Mouse (Mus musculus): Measurements from ENCODE around the gene Sfxn5.

Gene Sfxn5

DNA sequence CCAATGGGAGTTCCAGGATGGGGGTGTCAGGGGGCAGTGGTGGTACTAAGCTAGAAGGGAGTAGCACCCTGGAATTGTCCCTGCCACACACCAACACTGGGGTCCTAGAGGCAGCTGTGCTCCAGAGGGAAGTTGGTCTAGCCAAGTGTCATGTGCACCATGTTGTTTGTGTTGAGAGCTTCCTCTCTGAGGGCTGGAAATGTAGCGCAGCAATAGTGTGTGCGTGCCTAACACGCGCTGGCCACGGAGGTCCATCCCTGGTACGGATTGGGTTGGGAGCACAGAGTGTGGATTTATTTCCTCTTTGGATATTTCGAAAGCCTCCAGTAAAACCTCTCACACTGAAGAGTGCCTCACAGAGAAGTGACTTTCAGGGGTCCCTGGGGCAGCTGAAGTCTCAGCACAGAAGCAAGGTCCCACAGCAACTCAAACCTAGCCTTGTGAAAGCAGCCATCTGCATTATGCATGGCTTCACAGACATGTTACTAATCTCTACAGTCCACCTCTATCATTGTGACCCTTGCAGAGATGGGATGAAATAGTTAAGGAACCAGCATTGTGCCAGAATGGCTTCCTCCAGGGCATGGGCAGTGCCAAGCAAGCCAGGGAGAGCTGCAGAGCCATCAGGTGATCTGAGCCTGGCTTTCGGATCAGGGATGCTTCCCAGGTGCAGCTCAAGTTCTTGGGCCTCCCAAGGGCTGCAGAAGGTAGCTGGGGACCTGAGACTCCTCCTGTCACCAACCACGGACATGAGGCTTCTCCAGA, 37.6 kb upstream of the Sfxn5 start:
- no peak for TF ChIP-seq GATA4 (IDR thresholded peaks at IDR 0.05; ENCODE audit: insufficient replicate concordance, low read length)

GRCm38 (mm10) chr6:85370041-85370440, 36.8 kb upstream of the Sfxn5 start:
- TF ChIP-seq GATA4 (IDR thresholded peaks at IDR 0.05; ENCODE audit: insufficient replicate concordance, low read length) = no peak

GRCm38 (mm10) chr6:85369181-85369860, 36.1 kb upstream of the Sfxn5 start:
- no peak for TF ChIP-seq GATA4 (IDR thresholded peaks at IDR 0.05; ENCODE audit: insufficient replicate concordance, low read length)

DNA sequence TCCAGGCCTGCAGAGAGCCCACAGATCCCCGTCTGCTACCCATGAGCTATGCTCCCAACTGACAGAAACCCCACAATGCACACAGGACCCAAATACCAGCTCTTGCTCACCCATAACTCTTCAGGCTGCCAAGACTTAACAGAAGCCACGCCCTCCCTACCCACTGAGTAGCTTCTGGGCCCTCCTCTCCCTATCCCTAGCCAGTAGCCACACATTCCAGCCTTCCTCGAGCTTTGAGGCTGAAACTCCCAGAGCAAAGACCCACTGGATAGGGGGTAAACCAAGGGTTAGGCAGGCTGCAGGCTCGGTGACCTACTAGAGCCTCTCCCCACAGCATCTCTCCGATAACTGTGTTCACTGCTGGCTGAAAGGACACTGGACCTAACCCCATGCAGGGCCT, 35.5 kb upstream of the Sfxn5 start:
- no peak for TF ChIP-seq GATA4 (IDR thresholded peaks at IDR 0.05; ENCODE audit: insufficient replicate concordance, low read length)

GRCm38 (mm10) chr6:85368166-85368565, 34.9 kb upstream of the Sfxn5 start:
- TF ChIP-seq GATA4 (IDR thresholded peaks at IDR 0.05; ENCODE audit: insufficient replicate concordance, low read length) = no peak

DNA sequence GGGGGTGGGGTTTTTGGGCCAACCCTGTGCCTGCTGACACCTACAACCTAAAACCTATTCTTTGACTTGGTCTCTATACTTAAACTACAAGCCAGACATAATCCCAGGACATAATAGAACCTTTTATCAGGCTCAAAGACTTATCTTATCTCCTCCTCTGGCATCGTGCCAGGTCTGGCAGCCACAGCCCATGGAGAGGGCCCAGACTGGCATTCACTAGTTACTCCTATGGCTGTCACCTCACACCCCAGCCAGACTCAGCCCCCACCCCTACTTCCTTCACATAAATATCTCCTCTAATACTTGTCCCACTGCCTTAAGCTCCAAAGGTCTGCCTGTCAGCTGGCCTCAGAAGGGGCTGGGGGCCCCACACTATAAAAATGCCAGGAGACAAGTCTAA, 33.2 kb upstream of the Sfxn5 start:
- TF ChIP-seq GATA4 (IDR thresholded peaks at IDR 0.05; ENCODE audit: insufficient replicate concordance, low read length) = no peak

- TF ChIP-seq GATA4 (IDR thresholded peaks at IDR 0.05; ENCODE audit: insufficient replicate concordance, low read length) = no peak
Measured at GRCm38 (mm10) chr6:85364439-85364838, 31.2 kb upstream of the Sfxn5 start.

- TF ChIP-seq GATA4 (IDR thresholded peaks at IDR 0.05; ENCODE audit: insufficient replicate concordance, low read length) = no peak
Measured at GRCm38 (mm10) chr6:85363906-85364260, 30.7 kb upstream of the Sfxn5 start.

DNA sequence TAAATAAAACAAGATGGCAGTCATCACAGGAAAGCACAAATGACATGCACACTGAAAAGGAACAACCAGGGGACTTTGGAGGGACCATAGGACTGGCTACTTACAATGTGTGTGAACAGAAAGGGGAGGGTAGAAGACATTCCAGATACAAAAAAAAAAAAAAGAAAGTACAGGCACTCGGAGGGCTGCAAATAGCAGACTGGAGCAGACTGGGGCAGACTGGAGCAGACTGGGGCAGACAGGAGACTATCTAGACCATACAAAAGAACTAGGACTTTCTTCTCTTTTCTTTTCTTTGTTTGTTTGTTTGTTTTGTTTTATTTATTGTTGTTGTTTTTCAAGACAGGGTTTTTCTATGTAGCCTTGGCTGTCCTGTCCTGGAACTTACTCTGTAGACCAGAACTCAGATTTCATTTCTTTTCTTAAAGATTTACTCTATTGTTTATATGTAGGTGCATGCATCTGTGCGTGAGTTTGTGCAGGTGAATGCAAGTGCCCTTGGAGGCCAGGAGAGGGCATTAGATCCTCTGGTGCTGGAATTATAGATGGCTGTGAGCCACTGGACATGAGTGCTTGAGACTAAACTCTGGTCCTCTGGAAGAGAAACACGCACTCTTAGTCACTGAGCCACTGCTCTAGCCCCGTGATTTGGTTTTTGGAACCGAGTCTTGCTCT, 30.1 kb upstream of the Sfxn5 start:
- no peak for TF ChIP-seq GATA4 (IDR thresholded peaks at IDR 0.05; ENCODE audit: insufficient replicate concordance, low read length)

DNA sequence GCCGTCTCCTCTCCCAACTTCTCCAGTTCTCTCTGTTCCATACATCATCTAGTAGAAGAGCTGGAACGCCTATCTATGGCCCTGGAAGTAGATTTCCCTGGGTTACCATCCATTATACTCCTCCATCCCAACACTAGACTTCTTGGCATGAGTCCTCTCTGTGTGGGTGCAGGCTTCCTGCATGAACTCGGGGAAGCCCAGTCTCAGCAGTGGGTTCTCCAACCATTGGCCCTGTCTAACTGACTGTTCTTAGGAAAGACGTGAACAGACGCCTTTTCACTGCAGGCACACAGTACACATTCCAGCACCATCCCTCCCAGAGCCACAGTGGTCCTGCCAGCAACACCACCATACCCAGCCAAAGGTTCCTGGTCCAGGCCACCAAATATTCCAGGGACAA, 29.4 kb upstream of the Sfxn5 start:
- TF ChIP-seq GATA4 (IDR thresholded peaks at IDR 0.05; ENCODE audit: insufficient replicate concordance, low read length) = no peak

- no peak for TF ChIP-seq GATA4 (IDR thresholded peaks at IDR 0.05; ENCODE audit: insufficient replicate concordance, low read length)
Measured at GRCm38 (mm10) chr6:85360311-85360710, 27.1 kb upstream of the Sfxn5 start.

- TF ChIP-seq GATA4 (IDR thresholded peaks at IDR 0.05; ENCODE audit: insufficient replicate concordance, low read length) = no peak
Measured at GRCm38 (mm10) chr6:85358877-85359276, 25.7 kb upstream of the Sfxn5 start.

GRCm38 (mm10) chr6:85356682-85357465, 23.7 kb upstream of the Sfxn5 start:
- no peak for TF ChIP-seq GATA4 (IDR thresholded peaks at IDR 0.05; ENCODE audit: insufficient replicate concordance, low read length)

DNA sequence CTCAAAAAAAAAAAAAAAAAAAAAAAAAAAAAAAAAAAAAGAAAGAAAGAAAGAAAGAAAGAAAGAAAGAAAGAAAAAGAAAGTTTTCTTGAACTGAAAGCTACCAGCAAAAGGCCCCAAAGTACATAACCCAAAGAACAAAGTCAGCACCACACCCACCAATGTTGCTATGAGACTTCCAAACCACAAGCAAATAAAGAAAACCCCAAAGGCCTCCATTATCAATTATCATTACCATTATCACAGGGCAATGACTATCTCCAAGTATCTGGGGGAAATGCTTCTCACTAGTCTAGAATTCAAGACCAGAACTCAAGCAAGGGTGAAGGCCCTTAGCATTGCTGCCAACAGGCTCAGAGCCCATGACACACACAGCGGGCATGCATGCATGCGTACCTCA, 22.5 kb upstream of the Sfxn5 start:
- TF ChIP-seq GATA4 (IDR thresholded peaks at IDR 0.05; ENCODE audit: insufficient replicate concordance, low read length) = no peak

DNA sequence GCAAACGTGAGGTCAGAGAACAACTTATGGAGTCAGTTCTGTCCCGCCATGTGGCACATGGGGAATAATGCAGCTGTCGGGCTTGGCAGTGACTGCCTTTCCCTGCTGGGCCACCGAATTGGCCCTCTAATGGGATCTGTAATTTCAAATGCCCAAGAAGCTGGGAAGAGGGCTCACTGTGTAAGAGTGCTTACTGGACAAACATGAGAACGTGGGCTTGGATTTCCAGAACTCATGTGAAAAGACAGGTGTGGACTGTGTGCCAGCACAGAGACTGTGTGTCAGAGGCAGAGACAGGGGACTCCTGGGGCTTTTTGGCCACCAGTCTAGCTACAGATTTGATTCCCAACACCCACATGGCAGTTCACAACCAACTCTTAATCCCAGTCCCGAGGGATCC, 21.5 kb upstream of the Sfxn5 start:
- no peak for TF ChIP-seq GATA4 (IDR thresholded peaks at IDR 0.05; ENCODE audit: insufficient replicate concordance, low read length)

All from liver, adult (tissue).